Mouse (Mus musculus): Measurements from ENCODE around the gene Adora3. TPM values are rescaled to one million over a fixed set of nuclear protein-coding genes. Genes with fewer than 3 reads are reported as not detected.
A peak's percentile ranks its signal among the peaks of the same experiment; 100 is the strongest.
"Not testable (repeated sequence)": the region's sequence is repeated elsewhere in the genome, so short reads cannot be mapped to it uniquely, and the experiment has no call there.

Adora3 gene
- polyA plus RNA-seq, 3 experiments from 2014 or later = 0.26 to 0.39 TPM; not detected in 1

DNA sequence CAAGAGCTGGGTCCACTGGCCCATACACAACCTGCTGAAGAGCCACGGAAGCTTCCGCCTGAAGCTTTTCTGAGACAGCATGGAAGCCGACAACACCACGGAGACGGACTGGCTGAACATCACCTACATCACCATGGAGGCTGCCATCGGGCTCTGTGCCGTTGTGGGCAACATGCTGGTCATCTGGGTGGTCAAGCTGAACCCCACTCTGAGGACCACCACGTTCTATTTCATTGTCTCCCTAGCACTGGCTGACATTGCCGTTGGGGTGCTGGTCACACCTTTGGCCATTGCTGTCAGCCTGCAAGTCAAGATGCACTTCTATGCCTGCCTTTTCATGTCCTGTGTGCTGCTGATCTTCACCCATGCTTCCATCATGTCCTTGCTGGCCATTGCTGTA lies 34.1 kb downstream of the Adora3 start:
- ATAC-seq = no peak

DNA sequence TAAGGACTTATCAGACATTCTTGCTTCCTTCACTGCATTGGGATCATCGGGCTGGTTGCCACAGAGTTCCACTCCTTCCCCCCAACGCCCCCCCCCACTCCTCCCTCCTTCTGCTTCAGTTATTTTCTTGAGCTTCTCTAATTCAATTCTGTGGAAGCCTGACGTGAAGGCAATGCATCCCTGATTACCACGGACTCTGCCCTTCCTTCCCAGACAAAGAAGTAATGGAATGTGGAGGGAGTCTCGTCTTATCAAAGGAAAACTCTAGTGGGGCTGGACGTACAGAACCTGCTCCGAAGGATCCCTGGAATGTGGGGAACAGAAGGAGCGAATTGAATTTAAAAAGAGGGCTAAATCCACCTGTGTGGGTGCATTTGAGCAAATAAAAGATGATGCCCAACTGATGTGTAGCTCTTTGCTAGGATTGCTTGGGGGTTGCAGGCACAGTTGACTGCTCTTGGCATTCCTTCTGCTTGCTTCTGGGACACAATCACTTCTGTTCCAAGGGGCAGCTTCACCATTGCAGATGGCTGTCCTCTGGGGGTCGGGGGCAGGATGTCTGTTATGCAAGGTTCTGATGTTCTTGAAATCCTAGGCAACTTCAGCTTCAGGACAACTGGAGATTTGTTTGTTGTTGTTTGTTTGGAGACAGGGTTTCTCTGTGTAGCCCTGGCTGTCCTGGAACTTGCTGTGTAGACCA lies 37.4 kb downstream of the Adora3 start:
- ATAC-seq = no peak

DNA sequence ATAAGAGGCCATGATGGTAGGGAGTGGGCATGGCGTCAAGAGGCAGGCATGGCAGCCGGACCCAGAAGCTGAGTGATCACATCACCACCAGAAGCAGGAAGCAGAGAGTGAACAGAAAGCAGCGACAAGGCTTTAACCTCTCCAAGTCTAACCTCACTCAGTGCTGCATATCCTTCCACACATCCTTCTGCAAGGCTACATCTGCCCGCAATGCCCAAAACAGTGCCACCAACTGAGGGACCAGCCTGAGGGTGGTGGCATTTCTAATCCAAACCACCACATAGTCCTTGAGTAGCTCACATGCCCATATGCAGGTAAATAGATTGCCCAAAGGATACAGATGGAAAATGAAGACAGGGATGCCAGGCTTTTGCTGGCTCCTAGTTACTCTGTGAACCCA lies 38.3 kb downstream of the Adora3 start:
- ATAC-seq = no peak

DNA sequence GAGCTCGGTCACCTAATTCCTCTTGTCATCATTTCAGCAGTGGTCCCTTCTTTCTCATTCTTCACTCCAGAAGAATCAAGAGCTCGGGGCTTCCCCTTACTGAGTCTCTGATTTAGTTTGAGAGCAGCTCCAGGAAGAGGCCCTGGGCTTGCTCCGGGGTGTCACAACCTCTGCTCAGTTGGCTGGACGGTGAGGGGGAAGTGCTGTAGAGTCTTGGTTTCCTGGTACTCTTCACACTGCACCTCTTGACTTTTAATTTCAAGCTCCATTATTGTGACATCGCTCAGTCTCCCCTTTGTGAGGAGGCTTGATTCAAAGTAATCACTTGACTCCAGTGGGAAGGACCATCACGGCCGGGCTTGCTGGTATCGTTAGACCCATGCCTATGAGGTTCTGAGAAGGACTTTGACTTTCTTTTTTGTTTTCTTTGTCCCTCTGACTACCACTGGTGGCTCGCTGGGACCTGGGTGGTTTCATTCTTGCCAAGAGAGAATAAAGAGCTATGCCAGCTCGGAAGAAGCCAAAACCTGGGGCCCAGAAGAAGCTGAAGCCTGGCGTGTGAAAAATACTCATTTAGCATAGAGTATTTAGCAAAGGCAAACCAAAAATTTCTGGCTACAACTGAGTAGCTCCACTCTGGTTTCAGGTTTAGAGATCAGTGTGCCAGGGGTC lies 40.0 kb downstream of the Adora3 start:
- peak; percentile 95 for ATAC-seq

DNA sequence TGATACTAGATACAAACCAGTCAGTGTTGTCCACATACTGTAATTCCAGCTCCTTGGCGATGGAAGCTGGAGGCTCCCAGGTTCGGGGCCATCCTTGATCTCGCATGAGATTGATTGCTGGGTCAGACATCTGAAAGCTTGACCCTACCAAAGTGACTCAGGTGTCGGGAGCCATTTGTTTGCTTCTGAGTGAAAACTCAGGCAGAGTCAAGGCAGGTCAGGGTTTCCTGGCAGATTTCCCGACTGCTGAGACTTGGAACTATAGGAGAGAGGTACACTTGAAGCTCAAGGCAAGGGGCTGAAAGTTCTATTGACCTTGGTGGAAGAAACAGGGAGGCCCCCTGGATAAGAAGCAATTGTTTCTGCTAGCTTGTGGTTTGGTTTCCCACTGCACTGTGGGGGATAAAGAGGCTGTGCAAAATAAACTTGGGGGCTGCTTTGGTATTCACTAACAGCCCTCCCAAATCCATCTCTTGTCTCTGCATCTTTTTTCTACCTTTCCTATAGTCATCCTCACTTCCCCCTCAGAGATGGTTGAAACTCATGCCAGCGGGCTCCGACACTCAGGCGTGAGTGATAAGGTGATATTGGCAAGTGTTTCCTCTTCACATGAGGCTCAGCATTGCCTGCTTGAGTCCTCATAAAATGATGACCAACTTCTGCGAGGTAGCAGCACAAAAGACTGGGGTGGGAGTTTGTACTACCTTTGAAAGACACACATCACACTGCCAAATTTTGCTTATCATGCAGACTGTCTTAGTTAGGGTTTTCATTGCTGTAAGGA lies 41.6 kb downstream of the Adora3 start:
- ATAC-seq = no peak

DNA sequence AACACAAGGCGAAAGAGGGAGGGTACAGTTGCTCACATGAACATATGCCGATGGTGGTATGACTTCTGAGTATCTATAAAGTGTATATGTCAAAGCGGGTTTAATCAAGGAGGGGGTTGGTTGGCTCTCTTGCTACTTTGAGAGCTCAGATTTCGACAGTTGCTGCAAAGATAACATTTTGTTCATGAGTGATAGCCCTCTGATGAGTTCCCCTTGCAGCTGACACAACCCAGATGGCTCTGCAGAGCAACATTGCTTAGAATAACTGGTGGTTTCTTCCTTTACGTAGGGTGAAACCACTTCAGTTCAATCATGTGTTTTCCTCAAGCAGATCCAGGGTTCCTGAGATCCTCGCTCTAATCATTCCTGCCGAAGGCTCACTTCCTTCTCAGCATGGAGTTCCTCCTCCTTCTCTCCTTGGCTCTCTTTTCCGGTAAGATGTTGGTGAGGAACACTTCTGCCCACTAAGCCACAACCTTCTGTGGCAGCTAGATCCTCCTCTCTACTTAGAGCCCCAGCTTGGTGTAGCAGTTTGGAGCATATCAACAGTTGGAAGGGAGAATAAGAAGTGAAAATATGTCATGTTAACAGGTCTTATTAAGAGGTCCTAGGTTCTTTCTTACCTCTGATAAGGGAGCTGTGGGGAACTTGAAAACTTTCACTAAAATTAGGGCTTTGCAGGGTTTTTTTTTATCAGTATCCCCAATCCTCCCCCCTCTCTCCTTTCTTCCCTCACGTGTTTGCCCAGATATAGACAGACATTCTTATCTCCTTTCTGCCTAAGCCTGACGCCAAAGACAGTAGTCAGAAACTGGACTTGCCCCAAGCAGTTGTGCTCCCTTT lies 43.4 kb downstream of the Adora3 start:
- ATAC-seq = no peak

DNA sequence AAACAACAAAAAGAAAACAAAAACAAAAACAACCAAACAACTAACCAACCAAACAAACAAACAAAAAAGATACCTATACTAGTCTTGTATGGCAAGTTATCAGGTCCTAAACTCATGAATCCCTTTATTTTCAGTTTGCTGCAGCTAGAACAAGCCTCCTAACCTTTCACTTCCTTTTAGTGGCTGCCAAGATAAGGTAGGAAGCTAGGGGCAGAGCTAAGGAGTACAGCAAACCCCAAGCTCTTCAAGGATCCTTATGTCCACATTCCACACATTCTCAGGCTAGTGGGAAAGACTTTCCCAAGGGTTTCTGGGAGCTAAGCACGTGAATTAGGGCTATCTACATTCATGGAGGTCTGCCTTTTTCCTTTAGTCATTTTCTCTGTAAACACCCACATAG lies 44.6 kb downstream of the Adora3 start:
- ATAC-seq = no peak

DNA sequence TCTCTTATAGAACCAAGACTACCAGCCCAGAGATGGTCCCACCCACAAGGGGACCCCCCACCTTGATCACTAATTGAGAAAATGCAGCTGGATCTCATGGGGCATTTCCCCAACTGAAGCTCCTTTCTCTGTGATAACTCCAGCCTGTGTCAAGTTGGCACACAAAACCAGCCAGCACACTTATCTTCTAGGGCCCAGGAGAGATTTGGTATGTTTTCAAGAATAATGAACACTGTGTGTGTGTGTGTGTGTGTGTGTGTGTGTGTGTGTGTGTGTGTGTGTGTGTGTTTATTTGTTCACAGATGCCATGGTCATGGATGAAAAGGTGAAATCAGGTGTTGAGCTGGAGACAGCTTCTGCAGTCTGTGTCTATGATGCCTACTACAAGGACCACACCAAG lies 45.8 kb downstream of the Adora3 start:
- not testable (repeated sequence) for ATAC-seq

DNA sequence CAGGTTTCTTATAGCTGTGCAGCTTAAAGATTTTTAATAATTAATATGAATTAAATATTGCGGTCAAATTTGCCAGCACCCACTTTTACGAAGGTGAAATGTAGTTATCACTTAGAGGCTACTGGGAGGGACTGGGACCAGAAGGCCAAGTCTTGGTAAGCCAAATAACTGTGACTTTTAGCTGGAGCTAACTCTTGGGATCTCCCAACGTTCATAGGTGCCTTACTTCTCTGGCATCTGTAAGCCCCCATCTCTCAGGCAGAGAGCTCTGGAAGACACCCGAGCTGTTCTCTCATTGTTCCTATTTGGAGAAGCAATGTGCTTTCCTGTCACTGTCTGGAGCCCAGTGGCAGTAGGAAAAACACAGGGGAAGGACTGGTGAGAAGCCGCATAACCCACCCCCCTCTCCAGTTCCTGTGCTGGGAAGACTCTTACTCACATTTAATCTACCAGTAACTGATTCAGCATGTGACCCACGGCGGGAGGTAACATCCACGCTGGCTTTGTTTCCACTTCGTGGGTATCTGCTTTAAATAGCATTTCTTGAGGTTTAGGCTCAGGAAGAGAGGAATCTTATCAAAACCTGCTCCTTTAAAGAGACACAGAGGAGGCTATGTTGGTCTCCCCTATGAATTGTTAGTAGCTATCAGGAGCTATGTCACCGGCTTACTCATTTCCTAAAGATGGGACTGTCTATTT lies 47.1 kb downstream of the Adora3 start:
- ATAC-seq = no peak

DNA sequence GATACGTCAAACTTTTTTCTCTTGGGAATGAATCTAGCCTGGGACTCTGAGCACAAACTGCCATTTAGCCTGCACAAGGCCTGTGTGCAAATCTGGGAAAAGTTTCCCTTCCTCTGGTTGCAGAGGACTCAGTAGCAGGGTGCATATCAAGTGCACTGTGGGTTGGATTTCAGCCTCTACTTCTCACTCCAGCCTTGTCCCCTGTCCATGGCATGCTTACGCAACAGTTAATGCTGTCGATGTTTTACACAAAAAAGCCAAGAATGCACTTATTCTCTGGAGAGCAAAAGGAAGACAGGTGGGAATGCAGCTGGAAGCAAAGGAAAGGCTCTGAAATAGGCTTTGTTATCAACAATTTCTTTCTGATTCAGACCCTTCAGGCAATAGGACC lies 47.7 kb downstream of the Adora3 start:
- no peak for ATAC-seq

DNA sequence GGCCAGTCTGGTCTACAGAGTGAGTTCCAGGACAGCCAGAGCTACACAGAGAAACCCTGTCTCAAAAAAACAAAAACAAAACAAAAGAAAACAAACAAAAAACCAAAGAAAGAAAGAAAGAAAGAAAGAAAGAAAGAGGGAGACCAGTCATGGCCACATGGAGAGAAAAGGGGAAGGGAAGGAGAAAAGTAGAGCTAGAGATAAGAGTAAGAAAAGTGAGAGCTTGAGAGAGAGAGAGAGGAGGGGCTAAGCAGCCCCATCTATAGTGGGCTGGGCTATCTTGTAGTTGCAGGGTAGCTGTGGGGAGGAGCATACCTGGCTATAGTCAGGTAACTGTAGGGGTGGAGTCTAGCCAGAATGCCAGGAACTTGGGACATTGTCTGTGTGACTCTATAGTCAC lies 50.1 kb downstream of the Adora3 start:
- not testable (repeated sequence) for ATAC-seq

DNA sequence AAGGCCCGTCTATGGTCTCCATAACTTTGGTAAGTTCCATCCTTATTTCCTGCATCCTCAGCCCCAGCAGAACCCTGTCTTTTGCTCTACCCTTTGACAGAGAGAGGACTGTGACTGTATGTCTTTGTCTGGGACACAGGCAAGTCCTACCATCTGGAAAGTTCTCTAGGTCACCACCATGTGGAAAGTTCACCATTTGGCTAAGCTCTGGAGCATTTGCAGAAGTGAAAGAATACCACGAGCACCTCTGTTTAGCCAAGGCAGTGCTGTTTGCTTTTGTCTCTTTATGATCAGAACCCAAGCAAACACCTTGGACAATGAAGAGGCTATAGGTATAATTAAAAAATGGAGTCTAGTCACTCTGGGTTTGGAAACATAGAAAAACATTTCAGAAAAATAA lies 51.3 kb downstream of the Adora3 start:
- no peak for ATAC-seq

DNA sequence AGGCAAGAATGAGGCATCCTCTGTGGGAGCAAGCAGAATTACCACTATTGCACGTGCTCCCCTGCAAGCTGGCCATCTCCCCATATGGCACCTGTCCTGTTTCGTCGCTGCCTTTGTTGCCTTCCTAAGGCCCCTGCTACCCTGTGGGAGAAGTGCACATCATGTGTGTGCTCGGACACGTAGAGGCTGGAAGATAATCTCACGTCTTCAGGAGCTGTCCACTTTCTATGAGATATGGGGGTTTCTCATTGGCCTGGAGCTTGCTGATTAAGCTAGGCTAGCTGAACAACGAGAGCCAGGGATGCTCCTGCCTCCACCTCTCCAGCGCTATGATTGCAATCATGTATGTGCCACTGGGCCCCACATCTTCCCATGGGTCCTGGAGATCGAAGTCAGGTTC lies 54.0 kb downstream of the Adora3 start:
- ATAC-seq = no peak

DNA sequence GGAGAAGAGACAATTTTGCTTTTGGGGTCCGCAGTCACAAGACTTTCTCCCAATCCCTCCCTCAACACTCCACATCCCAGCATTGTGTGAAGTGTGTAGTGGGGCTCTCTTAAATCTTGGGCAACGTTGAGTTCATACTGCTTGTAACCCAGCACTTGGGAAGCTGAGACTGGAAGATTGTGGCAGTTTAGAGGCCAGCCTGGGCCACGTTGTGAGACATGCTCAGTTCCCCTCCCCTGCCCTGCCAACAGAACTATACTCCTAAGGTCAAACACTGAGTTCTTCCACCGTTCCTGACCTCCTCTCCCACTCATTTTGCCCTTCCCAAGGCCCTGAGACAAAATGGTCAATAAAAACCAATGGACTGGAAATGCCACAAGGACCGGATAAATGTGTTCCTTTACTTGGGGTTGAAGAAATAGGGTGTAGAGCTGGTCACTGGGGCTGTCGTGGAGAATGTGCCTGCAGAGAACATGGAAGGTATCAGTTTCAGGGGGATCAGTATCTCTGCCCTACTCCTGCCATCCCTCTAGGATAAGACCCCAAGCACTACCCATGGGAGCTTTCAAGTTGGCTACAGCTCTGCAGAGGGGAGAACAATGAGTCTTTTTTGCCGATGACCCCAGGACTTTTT lies 57.0 kb downstream of the Adora3 start:
- no peak for ATAC-seq

DNA sequence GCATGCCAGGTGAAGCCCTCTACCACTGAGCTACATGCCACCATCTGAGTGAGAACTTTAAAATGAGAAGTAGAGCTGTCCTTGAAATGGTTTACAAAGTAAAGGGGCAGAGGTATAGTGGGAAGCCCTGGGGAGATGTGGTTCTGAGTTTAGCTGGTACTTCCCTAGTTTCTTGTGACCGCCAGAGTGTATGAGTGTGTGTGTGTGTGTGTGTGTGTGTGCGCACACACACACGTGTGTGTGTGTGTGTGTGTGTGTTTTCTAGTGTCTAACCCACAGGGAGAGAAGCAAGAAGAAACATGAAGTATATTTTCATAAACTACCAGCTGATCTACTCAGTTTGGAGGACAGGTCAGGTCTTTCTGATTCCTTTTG lies 57.5 kb downstream of the Adora3 start:
- no peak for ATAC-seq

DNA sequence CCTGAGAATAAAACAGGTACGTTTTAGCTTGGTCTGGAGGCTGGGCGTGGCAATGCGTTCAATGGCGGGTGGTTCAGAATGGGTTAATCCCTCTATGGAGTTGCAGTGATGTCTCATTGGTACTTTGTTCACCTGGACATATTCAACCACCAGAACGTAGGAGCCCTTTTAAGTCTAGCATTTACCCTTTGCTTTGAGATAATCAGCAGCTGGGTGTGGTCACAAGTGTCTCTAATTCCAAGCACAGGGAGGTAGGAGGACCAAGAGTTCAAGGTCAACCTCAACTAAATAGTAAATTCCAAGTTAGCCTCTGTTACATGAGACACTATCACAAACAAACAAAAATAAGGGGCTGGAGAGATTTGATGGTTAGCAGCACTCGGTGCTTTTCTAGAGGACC lies 58.1 kb downstream of the Adora3 start:
- no peak for ATAC-seq

DNA sequence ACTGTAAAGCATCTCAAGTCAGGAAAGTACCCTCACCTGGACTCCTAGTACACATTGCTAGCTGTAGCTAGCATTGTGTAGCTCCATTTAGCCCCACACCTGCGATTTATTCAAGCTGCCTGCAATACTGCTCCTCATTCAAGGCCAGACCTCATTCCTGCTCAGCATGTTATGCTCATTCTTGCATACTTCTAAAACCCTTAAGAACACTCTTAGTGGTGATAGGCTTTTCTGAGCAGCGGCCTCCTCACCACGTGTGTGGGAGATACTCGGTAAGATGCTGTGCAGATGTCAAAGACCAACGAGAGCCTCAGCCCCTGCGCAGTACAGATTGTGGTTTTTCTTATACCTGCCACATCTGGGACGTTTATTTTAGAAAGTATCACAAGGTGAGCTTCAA lies 59.2 kb downstream of the Adora3 start:
- no peak for ATAC-seq

DNA sequence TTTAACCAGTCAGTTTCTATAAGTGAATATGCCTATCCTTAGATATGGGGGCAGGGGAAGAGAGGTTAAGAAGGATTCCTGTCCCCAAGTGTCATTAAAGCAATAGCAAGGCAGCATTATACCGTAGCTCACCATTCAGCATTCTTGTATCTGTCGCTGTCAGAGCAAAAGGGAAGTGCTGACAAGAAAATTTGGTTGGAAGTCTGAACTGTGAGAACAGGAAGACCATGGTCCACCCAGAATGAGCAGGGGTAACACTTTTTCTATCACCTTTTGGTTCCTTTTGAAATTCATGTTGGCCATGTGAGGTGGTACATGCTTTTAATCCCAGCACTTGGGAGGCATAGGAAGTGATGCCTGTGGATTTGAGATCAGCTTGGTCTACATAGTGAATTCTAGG lies 60.4 kb downstream of the Adora3 start:
- ATAC-seq = no peak

DNA sequence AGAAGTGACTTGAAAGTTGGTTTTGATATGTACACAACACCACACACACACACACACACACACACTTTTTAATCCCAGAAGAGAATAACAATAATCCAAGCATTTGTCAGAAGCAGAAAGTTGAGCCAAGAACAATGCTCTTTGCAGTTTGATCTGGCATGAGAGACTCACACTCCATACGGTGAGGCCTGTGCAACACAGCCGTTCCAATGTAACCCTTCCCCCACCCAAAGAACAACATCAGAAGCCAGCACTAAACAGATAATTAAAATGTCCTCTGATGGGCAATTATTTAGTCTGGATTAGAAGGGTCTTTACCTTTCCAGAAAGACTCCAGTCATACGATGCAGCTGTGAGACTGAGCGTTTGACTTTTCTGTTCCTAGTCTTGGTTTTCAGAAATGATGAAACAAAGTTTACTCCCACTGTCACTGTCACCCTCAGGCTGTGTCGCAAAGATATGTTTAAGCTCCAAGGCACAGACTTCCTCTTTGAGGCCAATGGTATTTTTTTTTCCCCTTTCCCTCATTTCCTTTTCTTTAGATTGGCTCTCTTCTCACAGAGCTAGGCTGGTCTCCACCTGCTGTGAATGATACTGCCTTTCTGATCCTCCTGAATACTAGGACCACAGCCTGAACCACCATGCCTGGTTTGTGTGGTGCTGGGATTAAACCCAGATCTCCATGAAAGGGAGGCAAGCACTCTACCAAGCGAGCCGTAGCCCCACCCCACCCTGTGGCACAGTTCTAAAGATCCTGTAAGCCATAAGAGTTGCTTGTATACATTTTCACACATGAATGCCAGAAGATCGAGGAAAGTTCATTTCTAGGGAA lies 61.8 kb downstream of the Adora3 start, which contains the start of gene I830077J02Rik:
TSS of gene I830077J02Rik (minus strand) at position 425 of the 832 bp plus-strand sequence.
- ATAC-seq = no peak

DNA sequence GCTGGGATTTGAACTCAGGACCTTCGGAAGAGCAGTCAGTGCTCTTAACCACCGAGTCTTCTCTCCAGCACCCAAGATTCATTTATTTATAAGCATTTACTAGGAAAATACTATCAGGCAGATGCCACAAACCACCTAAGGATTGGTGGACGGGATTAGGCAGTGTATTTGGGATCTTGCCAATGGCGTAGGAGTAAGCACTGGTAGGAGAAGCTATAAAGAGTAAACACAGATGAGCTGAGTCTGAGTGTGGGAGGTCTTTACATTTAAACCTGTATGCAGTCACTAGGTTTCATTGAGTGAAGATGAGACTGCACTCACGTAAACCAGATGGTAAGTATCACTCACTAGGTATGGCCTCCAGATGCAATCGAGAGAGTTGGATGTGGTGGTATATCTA lies 63.3 kb downstream of the Adora3 start:
- ATAC-seq = no peak

DNA sequence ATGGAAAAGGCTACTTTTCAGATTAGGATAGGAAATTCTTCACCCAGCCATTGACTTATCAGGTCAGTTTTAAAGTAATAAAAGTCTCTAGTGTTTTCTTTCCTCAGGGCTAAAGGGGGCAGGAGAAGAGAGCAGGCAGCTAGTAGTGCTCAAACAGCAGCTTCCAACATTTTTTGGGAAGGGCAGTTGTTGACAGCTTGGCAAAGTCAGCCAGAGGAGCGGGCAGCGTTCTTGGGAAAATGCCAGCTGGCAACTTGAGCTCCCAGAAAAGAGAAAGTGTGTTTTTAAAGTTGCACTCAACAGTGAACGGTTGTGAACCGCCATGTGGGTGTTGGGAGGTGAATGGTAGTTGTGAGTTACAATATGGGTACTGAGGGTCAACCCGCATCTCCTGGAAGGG lies 64.4 kb downstream of the Adora3 start:
- ATAC-seq = no peak
